Mouse (Mus musculus) neural tube, embryonic 14.5 days (tissue): Measurements from ENCODE around the gene Cyp4f16. TPM values are rescaled to one million over a fixed set of nuclear protein-coding genes. Genes with fewer than 3 reads are reported as not detected.
A peak's percentile ranks its signal among the peaks of the same experiment; 100 is the strongest.
"Not testable (repeated sequence)": the region's sequence is repeated elsewhere in the genome, so short reads cannot be mapped to it uniquely, and the experiment has no call there.

Experiments
- ATAC-seq: fragments of 200-750 bp; cut with Nextera tagmentation; 2 replicates; pipeline ENCODE4 v1.8.0; 2017; ENCODE audit warnings: low read depth, mild to moderate bottlenecking, moderate TSS enrichment, moderate library complexity
- H3K27ac ChIP-seq: fragments of 300-500 bp; sonication (generic); 2 replicates; pipeline ENCODE4 v1.5.1; 2014; ENCODE audit warnings: low read depth, mild to moderate bottlenecking, control low read depth, low read length, moderate library complexity, mixed read lengths
- H3K27me3 ChIP-seq: fragments of 300-500 bp; sonication (generic); 2 replicates; pipeline ENCODE4 v1.6.1; 2014; ENCODE audit warnings: low read length; ENCODE audit not compliant: control insufficient read depth, insufficient read depth
- H3K36me3 ChIP-seq: fragments of 300-500 bp; sonication (generic); 2 replicates; pipeline ENCODE4 v1.6.1; 2014; ENCODE audit warnings: low read length, mixed read lengths; ENCODE audit not compliant: control insufficient read depth, insufficient read depth
- H3K4me1 ChIP-seq: fragments of 300-500 bp; sonication (generic); 2 replicates; pipeline ENCODE4 v1.6.1; 2014; ENCODE audit warnings: low read length; ENCODE audit not compliant: control insufficient read depth, insufficient read depth
- H3K4me2 ChIP-seq: fragments of 300-500 bp; sonication (generic); 2 replicates; pipeline ENCODE4 v1.6.1; 2014; ENCODE audit warnings: mild to moderate bottlenecking, low read depth, low read length, control low read depth
- H3K4me3 ChIP-seq: fragments of 300-500 bp; sonication (generic); 2 replicates; pipeline ENCODE4 v1.5.1; 2014; ENCODE audit warnings: low read depth, low read length, control low read depth, mixed read lengths
- H3K9ac ChIP-seq: fragments of 300-500 bp; sonication (generic); replicated peaks from 2 replicates; pipeline ENCODE4 v1.6.1; 2014; ENCODE audit warnings: low read depth, mild to moderate bottlenecking, control low read depth, low read length, mixed read lengths
- H3K9me3 ChIP-seq: fragments of 300-500 bp; sonication (generic); 2 replicates; pipeline ENCODE4 v1.6.1; 2016; ENCODE audit warnings: low read length; ENCODE audit not compliant: control insufficient read depth
- WGBS: fragments of 180-500 bp; shearing (Covaris S2); extraction: QIAGEN DNeasy Blood & Tissue Kit; methylation state at CpG from one replicate; pipeline ENCODE4 v1.1.7; 2014; 5-methylcytosine and 5-hydroxymethylcytosine counted together
- polyA plus RNA-seq: library from polyadenylated mRNA; unstranded; fragments of >200 nt; fragmentation: Nextera tagmentation; extraction: Ambion mirVana; gene quantifications from 2 replicates; pipeline ENCODE4 v1.2.1, GENCODE M21; 2014

The Cyp4f16 gene
- polyA plus RNA-seq, 1 experiment from 2014 or later = 14.0 TPM

DNA sequence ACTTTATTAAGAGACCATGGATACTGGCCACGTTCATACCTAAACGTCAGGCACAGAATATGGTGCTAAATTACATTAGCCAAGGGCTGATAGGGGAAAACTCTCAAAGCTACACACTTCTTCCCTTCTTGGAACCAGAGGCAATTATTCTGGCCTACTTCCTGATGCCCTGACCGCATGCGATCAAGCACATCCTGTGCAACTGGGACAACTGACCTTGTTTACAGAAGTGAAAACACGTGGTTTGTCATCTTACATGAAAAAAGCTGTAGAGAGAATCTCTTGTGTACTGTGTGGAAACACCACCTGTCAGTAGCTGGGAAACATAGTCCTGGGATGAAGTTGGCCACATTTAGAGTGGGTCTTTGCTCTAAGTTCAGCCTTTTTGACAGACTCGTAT, 2.3 kb upstream of the Cyp4f16 start:
- no peak overlapping the region for H3K4me2 ChIP-seq
- 90% methylated on average over 6 of the region's 6 CpGs for WGBS
- no peaks in the 10 kb centered on the region for H3K27me3 ChIP-seq
- H3K27ac ChIP-seq = no peak overlapping the region
- no peak overlapping the region for H3K9ac ChIP-seq
- ATAC-seq = no peak
- H3K9me3 ChIP-seq = no peaks in the 10 kb centered on the region
- H3K4me1 ChIP-seq = peaks cover 5% of the 10 kb centered on the region; the same call in 1 of the 2 replicates
- H3K4me3 ChIP-seq = no peak overlapping the region
- H3K36me3 ChIP-seq = no peaks in the 10 kb centered on the region

DNA sequence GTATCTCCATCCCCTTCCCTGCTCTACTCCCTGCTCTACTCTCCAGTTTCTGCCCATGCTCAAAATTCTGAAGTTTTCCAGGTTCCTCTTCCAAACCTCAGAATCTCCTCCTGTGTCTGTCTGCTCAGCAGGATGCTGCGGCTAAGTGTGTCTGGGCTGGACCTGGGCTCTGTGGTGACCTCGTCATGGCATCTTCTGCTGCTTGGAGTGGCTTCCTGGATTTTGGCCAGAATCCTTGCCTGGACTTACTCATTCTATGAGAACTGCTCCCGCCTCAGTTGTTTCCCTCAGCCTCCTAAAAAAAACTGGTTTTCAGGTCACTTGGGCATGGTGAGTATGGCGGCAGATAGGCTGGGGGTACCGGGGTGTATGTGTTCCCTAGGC, 501 bp downstream of the Cyp4f16 start:
- WGBS = 74% methylated on average over 5 of the region's 5 CpGs
- Histone ChIP-seq H3K27me3 (no peaks in the 10 kb centered on the region), H3K9ac (peak overlapping the region; percentile 46), H3K36me3 (no peaks in the 10 kb centered on the region), H3K4me2 (peak overlapping the region; percentile 56), H3K4me1 (peaks cover 5% of the 10 kb centered on the region; the same call in 1 of the 2 replicates), H3K9me3 (no peaks in the 10 kb centered on the region), H3K27ac (no peak overlapping the region), H3K4me3 (peak overlapping the region; percentile 29)
- ATAC-seq = peak; percentile 35; the same call in 1 of the 2 replicates

DNA sequence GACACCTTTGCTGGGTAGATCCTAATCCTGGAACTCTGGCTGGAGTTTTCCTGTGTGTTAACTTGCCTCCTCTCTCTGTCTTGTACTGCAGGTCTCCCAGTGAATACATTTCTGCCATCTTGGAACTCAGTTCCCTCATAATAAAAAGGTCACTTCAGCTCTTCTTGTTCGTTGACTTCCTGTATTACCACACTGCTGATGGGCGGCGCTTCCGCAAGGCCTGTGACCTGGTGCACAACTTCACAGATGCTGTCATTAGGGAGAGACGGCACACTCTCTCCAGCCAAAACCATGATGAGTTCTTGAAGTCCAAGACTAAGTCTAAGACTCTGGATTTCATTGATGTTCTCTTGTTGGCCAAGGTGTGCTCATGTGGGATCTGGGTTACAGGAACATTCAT, 8.4 kb downstream of the Cyp4f16 start:
- H3K4me1 ChIP-seq, H3K27ac ChIP-seq, H3K9me3 ChIP-seq, ATAC-seq, H3K27me3 ChIP-seq, H3K4me3 ChIP-seq, H3K9ac ChIP-seq, H3K36me3 ChIP-seq, H3K4me2 ChIP-seq: not testable (repeated sequence)
- WGBS = 93% methylated on average over 5 of the region's 5 CpGs

DNA sequence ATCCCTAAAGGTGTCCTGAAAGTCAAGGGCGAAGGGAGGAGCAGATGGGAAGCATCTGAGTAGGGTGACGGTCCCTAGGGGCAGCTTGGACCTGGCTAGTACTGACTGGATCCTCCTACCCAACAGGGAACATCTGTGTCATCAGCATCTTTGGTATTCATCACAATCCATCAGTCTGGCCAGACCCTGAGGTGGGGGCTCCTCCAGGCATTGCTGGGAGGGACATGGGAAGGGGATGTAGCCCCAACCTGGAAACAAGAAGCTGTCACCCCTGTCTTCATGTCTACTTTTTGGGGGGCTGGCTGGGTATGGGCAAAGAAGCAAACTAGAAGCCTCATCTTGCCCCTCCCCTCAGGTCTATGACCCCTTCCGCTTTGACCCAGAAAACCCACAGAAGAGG, 14.0 kb downstream of the Cyp4f16 start:
- H3K4me3 ChIP-seq = peak overlapping the region; percentile 22; the same call in 1 of the 2 replicates
- WGBS = 96% methylated on average over 3 of the region's 3 CpGs
- H3K9ac ChIP-seq, H3K36me3 ChIP-seq, H3K27me3 ChIP-seq, ATAC-seq, H3K4me1 ChIP-seq, H3K9me3 ChIP-seq, H3K27ac ChIP-seq: not testable (repeated sequence)
- peak overlapping the region; percentile 44 for H3K4me2 ChIP-seq

DNA sequence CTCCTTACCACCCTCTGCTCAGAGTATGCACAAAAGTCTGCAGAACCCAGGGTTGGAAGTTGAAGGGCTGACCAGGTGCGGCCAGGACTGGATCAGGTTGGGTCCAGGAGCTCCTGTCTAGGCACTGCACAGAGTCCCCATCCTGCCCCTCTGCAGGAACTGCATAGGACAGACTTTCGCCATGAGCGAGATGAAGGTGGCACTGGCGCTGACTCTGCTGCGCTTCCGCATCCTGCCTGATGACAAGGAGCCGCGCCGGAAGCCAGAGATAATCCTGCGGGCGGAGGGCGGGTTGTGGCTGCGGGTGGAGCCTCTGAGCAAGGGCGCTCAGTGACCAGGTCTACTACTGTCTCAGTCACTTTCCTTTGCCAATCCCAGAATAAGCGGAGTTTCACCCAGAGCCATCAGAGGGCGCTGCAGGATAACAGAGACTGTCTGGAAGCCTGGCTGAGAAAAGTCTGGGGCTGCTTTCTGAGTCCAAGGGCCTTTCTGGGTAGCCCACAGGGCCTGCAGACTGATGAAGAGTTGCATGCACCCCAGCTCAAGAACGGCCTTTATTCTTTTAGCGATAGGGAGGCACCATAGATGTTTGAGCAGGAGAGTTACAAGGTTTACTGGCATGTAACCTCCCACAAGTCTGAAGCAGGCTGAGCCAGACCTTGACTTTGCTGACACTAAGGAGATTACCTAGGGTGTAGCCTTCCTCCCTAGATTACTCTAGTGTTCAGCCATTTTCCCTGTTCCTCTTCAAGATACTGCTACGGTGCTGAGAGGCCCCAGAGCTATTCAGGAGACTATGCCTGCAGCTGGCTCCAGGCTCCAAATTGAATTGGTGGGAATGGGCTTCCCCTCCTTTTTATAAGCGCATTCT, 14.8 kb downstream of the Cyp4f16 start:
- Histone ChIP-seq H3K27me3 (no peaks in the 10 kb centered on the region), H3K27ac (no peak overlapping the region), H3K36me3 (no peaks in the 10 kb centered on the region), H3K9me3 (no peaks in the 10 kb centered on the region), H3K4me2 (peak overlapping the region; percentile 44), H3K9ac (peak overlapping the region; percentile 32; the same call in 1 of the 2 replicates), H3K4me1 (no peaks in the 10 kb centered on the region), H3K4me3 (peak overlapping the region; percentile 22)
- peak; percentile 97 for ATAC-seq
- 10% methylated on average over 20 of the region's 20 CpGs for WGBS

DNA sequence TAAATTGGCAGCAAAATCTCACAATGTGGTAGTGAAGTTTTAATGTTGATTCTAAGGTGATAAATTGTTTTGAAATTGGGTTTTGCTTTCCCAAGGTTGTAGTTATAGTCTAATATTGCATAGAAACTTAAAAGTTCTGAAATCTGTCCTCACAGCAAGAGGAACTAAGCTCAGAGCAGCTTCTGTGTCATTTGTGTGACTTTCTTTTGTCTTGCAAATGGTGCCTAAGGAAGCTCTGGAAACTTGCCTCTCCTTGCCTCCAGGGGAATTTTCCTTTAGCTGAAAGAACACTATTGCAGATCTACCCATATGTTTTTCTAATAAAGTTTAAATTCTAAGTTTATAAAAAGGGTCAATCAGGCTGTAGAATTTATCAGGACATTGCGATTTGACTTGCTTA, 16.7 kb downstream of the Cyp4f16 start:
- WGBS = 47% methylated on average over 1 of the region's 1 CpGs
- not testable (repeated sequence) for H3K27ac ChIP-seq, H3K27me3 ChIP-seq

DNA sequence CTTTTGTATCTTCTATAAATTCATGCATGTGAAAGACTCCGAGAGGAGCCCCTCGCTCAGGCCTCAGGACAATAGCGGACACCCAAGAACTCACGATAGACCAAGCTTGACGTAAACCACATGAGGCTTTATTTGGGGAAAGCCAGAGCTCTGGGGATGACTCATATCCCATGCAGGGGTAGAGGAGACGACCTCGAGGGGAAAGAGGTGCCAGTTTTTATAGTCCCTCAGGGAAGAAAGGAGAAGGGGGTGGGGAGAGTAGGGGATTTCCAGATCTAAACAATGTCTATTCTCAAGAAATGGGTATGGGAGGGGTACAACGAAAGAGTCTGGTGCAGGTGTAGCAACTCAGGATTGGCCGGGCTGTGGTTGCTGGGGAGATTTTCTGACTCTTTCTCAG, 18.0 kb downstream of the Cyp4f16 start:
- ATAC-seq, H3K9me3 ChIP-seq, H3K4me1 ChIP-seq, H3K4me2 ChIP-seq, H3K4me3 ChIP-seq, H3K27ac ChIP-seq, H3K36me3 ChIP-seq, H3K27me3 ChIP-seq, H3K9ac ChIP-seq: not testable (repeated sequence)
- 78% methylated on average over 9 of the region's 9 CpGs for WGBS

More for the DNA sequence above, 16.7 kb downstream of the Cyp4f16 start:
- not testable (repeated sequence) for H3K9ac ChIP-seq, H3K9me3 ChIP-seq, ATAC-seq, H3K36me3 ChIP-seq, H3K4me1 ChIP-seq, H3K4me3 ChIP-seq, H3K4me2 ChIP-seq

DNA sequence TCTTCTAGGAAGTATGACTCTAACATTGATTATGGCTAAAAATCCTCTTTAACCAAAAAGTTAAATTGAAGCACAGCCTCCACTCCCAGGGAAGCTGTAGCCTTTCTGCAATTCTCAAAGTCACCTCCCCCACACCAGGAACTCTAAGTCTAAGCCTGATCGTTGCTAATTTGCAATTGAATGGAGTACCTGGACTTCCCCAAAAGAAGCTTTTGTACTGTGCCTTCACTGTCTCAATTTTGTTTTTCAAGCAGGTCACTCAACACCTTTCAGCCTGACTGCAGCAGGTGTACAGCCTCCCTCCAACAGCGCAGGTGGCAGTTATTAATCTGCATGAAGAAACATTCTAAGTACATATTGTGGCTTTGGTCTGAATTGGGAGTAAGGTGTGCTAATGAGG, 26.9 kb downstream of the Cyp4f16 start:
- H3K4me3 ChIP-seq, H3K27ac ChIP-seq, H3K36me3 ChIP-seq, H3K9me3 ChIP-seq, H3K4me2 ChIP-seq, ATAC-seq, H3K4me1 ChIP-seq, H3K27me3 ChIP-seq, H3K9ac ChIP-seq: not testable (repeated sequence)
- WGBS = 81% methylated on average over 2 of the region's 2 CpGs

DNA sequence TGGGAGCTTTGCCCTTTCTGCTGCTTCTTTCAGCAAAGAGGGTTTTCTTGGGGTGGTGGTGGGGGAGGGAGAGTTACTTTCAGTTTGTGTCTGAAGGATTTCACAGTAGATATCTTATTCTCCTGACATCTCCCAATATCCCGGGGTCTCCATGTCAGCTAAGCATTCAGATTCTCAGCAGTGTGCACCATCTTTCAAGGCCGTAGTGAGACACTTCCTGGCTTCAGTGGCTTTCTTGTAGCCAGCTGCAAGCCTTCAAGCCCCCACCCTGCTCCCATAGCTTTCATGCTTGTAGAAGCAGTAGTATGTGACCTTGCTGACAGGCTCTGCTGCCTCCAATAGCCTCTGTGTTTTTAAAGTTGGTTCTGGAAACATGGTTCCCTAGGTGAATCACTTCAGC, 36.9 kb downstream of the Cyp4f16 start:
- H3K4me1 ChIP-seq, H3K27ac ChIP-seq, ATAC-seq, H3K36me3 ChIP-seq, H3K9ac ChIP-seq, H3K27me3 ChIP-seq, H3K4me2 ChIP-seq, H3K4me3 ChIP-seq, H3K9me3 ChIP-seq: not testable (repeated sequence)
- WGBS = 60% methylated on average over 2 of the region's 2 CpGs
